Mouse (Mus musculus) intestine, embryonic 14.5 days (tissue): ENCODE results near the gene Mcf2l. TPM values are rescaled to one million over a fixed set of nuclear protein-coding genes. Genes with fewer than 3 reads are reported as not detected.

Experiments
- ATAC-seq: fragments of 200-750 bp; cut with Nextera tagmentation; replicated peaks from 2 replicates; pipeline ENCODE4 v1.8.0; 2017; ENCODE audit warnings: low read depth, moderate number of reproducible peaks, moderate TSS enrichment, moderate library complexity; ENCODE audit not compliant: low FRiP score, low TSS enrichment
- DNase-seq: peaks from one replicate; pipeline ENCODE4 v3.0.0-alpha.2; 2018; ENCODE audit warnings: low spot score
- H3K27ac ChIP-seq: fragments of 300-500 bp; sonication (generic); 2 replicates; pipeline ENCODE4 v1.5.1; 2014; ENCODE audit warnings: low read depth, mild to moderate bottlenecking, control low read depth
- H3K27me3 ChIP-seq: fragments of 300-500 bp; sonication (generic); replicated peaks from 2 replicates; pipeline ENCODE4 v1.6.1; 2014; ENCODE audit warnings: low read length, control low read depth; ENCODE audit not compliant: control insufficient read depth, insufficient read depth
- H3K36me3 ChIP-seq: fragments of 300-500 bp; sonication (generic); 2 replicates; pipeline ENCODE4 v1.6.1; 2014; ENCODE audit warnings: low read length, control low read depth; ENCODE audit not compliant: control insufficient read depth, insufficient read depth
- H3K4me1 ChIP-seq: fragments of 300-500 bp; sonication (generic); replicated peaks from 2 replicates; pipeline ENCODE4 v1.6.1; 2014; ENCODE audit warnings: low read length, control low read depth, mixed read lengths; ENCODE audit not compliant: control insufficient read depth, insufficient read depth
- H3K4me2 ChIP-seq: fragments of 300-500 bp; sonication (generic); 2 replicates; pipeline ENCODE4 v1.6.1; 2014; ENCODE audit warnings: low read length
- H3K4me3 ChIP-seq: fragments of 300-500 bp; sonication (generic); 2 replicates; pipeline ENCODE4 v1.5.1; 2014; ENCODE audit warnings: low read depth, low read length, control low read depth, mixed read lengths
- H3K9ac ChIP-seq: fragments of 300-500 bp; sonication (generic); 2 replicates; pipeline ENCODE4 v1.6.1; 2014; ENCODE audit warnings: mild to moderate bottlenecking, low read length
- H3K9me3 ChIP-seq: fragments of 300-500 bp; sonication (generic); 2 replicates; pipeline ENCODE4 v1.6.1; 2016; ENCODE audit warnings: low read length, control low read depth; ENCODE audit not compliant: control insufficient read depth
- WGBS: fragments of 180-500 bp; shearing (Covaris S2); extraction: QIAGEN DNeasy Blood & Tissue Kit; methylation state at CpG from one replicate; pipeline ENCODE4 v1.1.7; 2014; 5-methylcytosine and 5-hydroxymethylcytosine counted together
- polyA plus RNA-seq: library from polyadenylated mRNA; unstranded; fragments of >200 nt; fragmentation: Nextera tagmentation; extraction: Ambion mirVana; gene quantifications from 2 replicates; pipeline ENCODE4 v1.2.1, GENCODE M21; 2014

Gene Mcf2l
- polyA plus RNA-seq, 1 experiment from 2014 or later = 17.4 TPM

DNA sequence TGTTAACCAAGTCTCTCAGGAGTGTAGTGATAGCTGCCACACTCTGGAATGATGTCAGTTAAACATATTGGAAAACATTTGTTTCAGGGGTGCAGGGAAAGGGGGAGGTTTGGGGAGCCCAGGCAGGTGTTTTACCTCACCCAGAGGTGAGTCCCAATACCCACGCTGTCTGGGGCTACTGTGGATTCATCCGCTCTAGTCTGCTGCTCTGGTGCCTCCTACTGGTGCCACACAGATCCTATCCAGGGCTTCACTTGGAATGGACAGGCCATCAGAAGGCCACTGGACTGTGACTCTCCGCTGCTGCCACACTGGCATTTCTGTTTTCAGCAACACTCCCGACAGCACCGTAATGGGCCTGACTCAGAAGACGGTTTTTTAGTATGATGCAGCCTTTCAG is 7.8 kb upstream of the Mcf2l start:
- no peak overlapping the region for H3K9ac ChIP-seq
- no peak for ATAC-seq
- H3K9me3 ChIP-seq = no peaks in the 10 kb centered on the region
- no peak overlapping the region for H3K4me3 ChIP-seq
- H3K4me2 ChIP-seq = no peak overlapping the region
- H3K27me3 ChIP-seq = no peaks in the 10 kb centered on the region
- no peak overlapping the region for H3K27ac ChIP-seq
- peaks cover 39% of the 10 kb centered on the region for H3K36me3 ChIP-seq
- no peaks in the 10 kb centered on the region for H3K4me1 ChIP-seq
- WGBS = 82% methylated on average over 6 of the region's 6 CpGs
- no peak for DNase-seq

DNA sequence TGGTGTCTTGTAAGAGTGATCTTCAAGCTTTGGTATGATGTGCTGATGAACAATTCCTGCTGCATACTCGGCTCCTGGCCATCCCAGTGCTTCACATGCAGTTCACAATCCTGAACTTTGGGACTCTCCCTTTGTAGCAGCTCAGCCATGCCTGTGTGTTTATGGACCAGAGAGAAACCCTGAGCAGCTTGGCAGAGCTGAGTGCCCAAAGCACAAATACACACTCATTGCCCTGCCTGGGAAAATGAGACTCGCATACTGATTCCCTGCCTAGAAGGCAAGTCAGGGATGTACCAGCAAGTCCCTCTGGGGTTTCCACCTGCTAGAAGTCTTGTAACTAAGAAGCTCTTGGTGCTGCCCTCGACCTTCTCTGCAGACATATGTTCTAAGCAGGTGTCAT is 3.9 kb upstream of the Mcf2l start:
- Histone ChIP-seq H3K4me1 (peaks cover 3% of the 10 kb centered on the region), H3K36me3 (0 out of 2 replicates have a peak, but pooled peaks cover 11% of the 10 kb centered on the region), H3K9ac (no peak overlapping the region), H3K27me3 (0 out of 2 replicates have a peak, but pooled peaks cover 6% of the 10 kb centered on the region), H3K27ac (no peak overlapping the region), H3K9me3 (no peaks in the 10 kb centered on the region), H3K4me3 (no peak overlapping the region), H3K4me2 (no peak overlapping the region)
- ATAC-seq (no peak), DNase-seq (no peak)
- WGBS = 80% methylated on average over 3 of the region's 3 CpGs

DNA sequence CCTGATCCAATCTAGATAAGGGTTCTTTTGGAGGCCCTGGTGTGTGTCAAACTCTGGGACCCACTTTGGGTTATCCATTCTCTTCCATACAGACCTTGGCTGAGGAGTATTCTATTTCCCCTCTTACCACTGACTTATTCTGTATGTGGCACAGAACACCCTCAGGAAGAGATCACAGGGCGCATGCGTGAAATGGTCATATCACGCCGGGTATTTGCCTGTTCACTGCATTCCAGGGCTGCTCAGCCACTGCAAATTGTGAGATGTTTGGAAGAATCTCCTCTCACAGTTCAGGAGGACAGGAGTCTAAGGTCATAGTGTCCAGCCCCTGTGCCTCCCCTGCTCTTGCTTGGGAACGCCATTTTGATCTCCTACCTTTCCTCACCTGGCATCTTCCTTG is 3.0 kb upstream of the Mcf2l start:
- Histone ChIP-seq H3K4me1 (peaks cover 3% of the 10 kb centered on the region), H3K36me3 (0 out of 2 replicates have a peak, but pooled peaks cover 3% of the 10 kb centered on the region), H3K27me3 (0 out of 2 replicates have a peak, but pooled peaks cover 6% of the 10 kb centered on the region), H3K27ac (no peak overlapping the region), H3K9me3 (no peaks in the 10 kb centered on the region), H3K4me2 (no peak overlapping the region), H3K9ac (no peak overlapping the region), H3K4me3 (no peak overlapping the region)
- no peak for ATAC-seq
- WGBS = 89% methylated on average over 5 of the region's 5 CpGs
- DNase-seq = no peak

DNA sequence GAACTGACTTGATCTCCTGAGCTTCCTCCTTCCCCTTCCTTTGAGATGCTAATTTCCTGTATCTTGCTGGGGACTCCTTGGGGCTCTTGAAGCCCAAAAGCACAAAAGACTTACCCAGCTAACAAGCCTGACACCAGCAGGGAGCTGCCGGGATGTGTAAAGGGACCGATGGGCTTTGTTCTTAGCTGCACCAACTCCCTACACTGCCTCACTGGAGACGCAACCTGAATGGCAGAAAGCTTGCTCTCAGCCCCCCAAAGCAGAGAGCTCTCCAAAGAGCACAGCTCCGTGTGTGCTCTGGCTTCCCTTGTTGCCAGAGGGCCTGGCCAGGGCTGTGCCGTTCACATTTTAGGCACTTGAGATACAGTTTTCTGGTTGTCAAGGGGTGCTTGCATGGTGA is 2.1 kb upstream of the Mcf2l start:
- Histone ChIP-seq H3K27me3 (0 out of 2 replicates have a peak, but pooled peaks cover 6% of the 10 kb centered on the region), H3K4me2 (no peak overlapping the region), H3K9me3 (no peaks in the 10 kb centered on the region), H3K36me3 (no peaks in the 10 kb centered on the region), H3K4me3 (no peak overlapping the region), H3K27ac (no peak overlapping the region), H3K9ac (no peak overlapping the region), H3K4me1 (peaks cover 3% of the 10 kb centered on the region)
- ATAC-seq = no peak
- no peak for DNase-seq
- WGBS = 13% methylated on average over 5 of the region's 5 CpGs

DNA sequence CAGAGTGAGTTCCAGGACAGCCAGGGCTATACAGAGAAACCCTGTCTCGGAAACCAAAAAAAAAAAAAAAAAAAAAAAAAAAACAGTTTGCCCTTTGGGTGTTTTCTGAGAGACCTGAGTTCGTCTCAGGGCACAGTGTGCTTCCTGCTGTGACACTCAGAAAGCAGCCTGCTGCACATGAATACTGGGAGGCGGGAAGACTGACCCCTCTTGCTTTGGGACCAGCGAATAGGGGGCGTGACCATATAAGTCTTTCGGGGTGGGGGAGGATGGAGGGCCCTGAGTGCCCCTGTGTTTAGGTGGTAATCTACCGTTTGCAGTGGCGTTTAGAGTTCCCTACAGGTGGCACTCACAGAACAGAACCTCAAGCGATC is 636 bp upstream of the Mcf2l start:
- DNase-seq (no peak), ATAC-seq (no peak)
- Histone ChIP-seq H3K4me1 (peaks cover 3% of the 10 kb centered on the region), H3K4me2 (peak overlapping the region; percentile 78), H3K27me3 (0 out of 2 replicates have a peak, but pooled peaks cover 6% of the 10 kb centered on the region), H3K36me3 (no peaks in the 10 kb centered on the region), H3K9me3 (no peaks in the 10 kb centered on the region), H3K27ac (no peak overlapping the region), H3K9ac (no peak overlapping the region), H3K4me3 (peak overlapping the region; percentile 49)
- 11% methylated on average over 9 of the region's 9 CpGs for WGBS

DNA sequence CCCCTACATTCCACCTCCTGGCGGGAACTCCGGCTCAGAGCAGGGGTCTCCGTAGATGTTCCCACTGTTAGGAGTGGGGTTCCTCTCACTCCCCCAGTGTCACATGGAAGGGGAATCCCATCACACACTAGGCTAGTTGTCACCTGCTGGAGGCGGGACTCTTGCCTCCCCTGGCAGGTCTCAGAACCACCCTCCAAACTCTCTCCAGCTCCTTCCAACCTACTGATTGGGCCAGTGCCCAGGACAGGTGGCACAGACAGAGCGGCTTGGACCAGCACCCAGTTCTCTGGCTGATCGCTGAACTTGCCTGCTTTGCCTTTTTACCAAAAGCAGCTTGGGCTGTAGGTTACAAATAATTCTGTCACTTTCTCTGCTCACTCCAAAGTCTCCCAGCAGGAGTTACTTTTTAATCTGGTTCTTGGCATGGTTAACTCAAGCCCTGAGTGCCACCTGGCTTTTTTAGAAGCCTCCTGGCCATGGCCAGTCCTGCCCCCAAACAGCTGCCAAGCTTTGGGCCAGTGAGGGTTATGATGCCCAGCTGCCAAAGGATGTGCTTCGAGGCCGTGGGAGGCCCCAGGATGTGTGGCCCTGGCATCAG is 687 bp downstream of the Mcf2l start:
- Histone ChIP-seq H3K9me3 (no peaks in the 10 kb centered on the region), H3K27ac (no peak overlapping the region), H3K4me3 (peak overlapping the region; percentile 49), H3K27me3 (0 out of 2 replicates have a peak, but pooled peaks cover 6% of the 10 kb centered on the region), H3K4me2 (peak overlapping the region; percentile 78), H3K36me3 (no peaks in the 10 kb centered on the region), H3K4me1 (peaks cover 3% of the 10 kb centered on the region), H3K9ac (peak overlapping the region; percentile 40)
- DNase-seq (no peak), ATAC-seq (peak; percentile 42)
- 23% methylated on average over 8 of the region's 8 CpGs for WGBS

DNA sequence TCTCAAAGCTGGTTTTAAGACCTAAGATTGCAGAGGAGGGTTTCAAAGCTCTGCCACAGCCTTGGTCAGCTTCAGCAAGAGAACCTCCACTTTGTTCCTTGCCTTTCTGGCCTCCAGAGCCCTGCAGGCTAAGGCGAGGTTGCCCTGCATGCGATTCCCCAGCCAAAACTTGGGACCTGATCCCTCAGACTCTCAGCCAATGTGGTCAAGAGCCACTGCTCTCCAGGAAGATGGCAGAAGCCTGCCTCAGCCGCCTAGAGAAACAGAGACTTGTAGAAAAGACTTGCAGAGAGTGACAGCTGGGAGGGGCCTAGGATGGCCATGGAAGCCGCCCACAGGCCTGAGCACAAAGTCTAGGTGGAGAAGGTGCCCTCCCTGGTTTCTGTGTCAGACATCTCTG is 1.4 kb downstream of the Mcf2l start:
- DNase-seq (no peak), ATAC-seq (no peak)
- Histone ChIP-seq H3K4me3 (no peak overlapping the region), H3K27ac (no peak overlapping the region), H3K36me3 (no peaks in the 10 kb centered on the region), H3K4me1 (peaks cover 3% of the 10 kb centered on the region), H3K9ac (no peak overlapping the region), H3K4me2 (no peak overlapping the region), H3K27me3 (0 out of 2 replicates have a peak, but pooled peaks cover 6% of the 10 kb centered on the region), H3K9me3 (no peaks in the 10 kb centered on the region)
- 81% methylated on average over 4 of the region's 4 CpGs for WGBS

DNA sequence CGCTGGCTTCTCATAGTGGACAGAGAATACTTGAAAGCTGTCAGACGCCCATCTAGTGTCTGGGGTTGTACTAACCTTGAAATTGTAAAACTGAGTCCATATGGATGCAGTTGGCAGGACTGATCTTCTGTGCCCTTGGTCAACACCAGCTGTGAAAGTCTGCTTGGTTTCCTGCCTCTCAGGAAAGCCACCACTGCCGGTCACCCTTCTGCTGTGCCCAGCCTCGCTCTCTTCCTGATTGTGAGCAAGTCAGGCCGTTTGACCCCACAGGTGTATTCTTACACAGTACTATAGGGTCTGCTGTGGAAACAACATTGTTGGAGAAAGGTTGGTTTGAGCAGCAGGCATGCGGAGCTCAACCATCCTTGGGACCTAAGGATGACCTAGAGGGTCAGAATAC is 3.5 kb downstream of the Mcf2l start:
- Histone ChIP-seq H3K36me3 (no peaks in the 10 kb centered on the region), H3K9ac (no peak overlapping the region), H3K9me3 (no peaks in the 10 kb centered on the region), H3K4me3 (no peak overlapping the region), H3K27ac (no peak overlapping the region), H3K4me1 (peaks cover 3% of the 10 kb centered on the region), H3K4me2 (no peak overlapping the region), H3K27me3 (0 out of 2 replicates have a peak, but pooled peaks cover 3% of the 10 kb centered on the region)
- no peak for DNase-seq
- no peak for ATAC-seq
- WGBS = 85% methylated on average over 6 of the region's 6 CpGs

DNA sequence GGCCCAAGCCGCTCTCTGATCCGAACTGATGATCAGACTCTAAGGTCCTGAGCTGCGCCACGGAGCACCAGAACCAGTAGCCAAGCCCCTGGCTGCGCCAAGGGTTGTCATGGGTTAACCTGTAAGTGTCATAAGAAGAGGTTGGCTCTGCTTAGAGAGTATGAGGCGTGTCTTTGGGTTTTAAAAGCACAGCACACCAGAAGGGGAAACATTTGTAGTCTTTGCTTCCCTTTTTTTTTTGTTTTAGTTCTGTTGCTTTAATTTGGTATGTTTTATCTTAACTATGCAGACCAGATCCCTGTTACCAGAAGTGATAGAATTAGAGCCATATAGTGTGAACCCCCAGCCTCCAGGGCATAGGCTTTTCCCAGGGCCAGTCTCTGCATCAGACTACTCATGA is 6.6 kb downstream of the Mcf2l start:
- DNase-seq = no peak
- 86% methylated on average over 6 of the region's 6 CpGs for WGBS
- Histone ChIP-seq H3K9me3 (no peaks in the 10 kb centered on the region), H3K36me3 (no peaks in the 10 kb centered on the region), H3K27ac (no peak overlapping the region), H3K4me3 (no peak overlapping the region), H3K27me3 (no peaks in the 10 kb centered on the region), H3K4me1 (no peaks in the 10 kb centered on the region), H3K9ac (no peak overlapping the region), H3K4me2 (no peak overlapping the region)
- ATAC-seq = no peak
